Mouse (Mus musculus) CH12.LX (cell line): ENCODE measurements around the gene Itgb7.

Experiments used
- CTCF ChIP-seq, 2 experiments: IDR thresholded peaks in 1 of 2; conservative IDR thresholded peaks in 1 of 2; 2 replicates each; pipeline ENCODE4 v1.5.1; 2011 to 2012; ENCODE audit warnings: low read depth in 2 of 2, low read length in 2 of 2, improper control_type of control experiment in 1 of 2, inconsistent platforms in 1 of 2, mild to moderate bottlenecking in 1 of 2, moderate library complexity in 1 of 2
- ZC3H11A ChIP-seq: IDR thresholded peaks from 2 replicates; pipeline ENCODE4 v1.6.1; 2012; ENCODE audit warnings: low read depth, mild to moderate bottlenecking, inconsistent platforms, low read length, improper control_type of control experiment

- TF ChIP-seq CTCF (conservative IDR thresholded peaks at IDR 0.05 in 1 of 2, IDR thresholded peaks at IDR 0.05 in 1 of 2; ENCODE audit: low read depth in 2 of 2, low read length in 2 of 2) (no peak), ZC3H11A (no peak)
Measured at GRCm38 (mm10) chr15:102255547-102256255, 24.0 kb upstream of the Itgb7 start.
